Mouse (Mus musculus) Patski (cell line): Measurements from ENCODE around the gene Exd1. TPM values are rescaled to one million over a fixed set of nuclear protein-coding genes. Genes with fewer than 3 reads are reported as not detected.

Source experiments
- ATAC-seq: fragments of 100-300 bp; one replicate; pipeline ENCODE4 v1.8.0; 2021
- CTCF ChIA-PET: fragments of 350-600 bp; sonication (Branson Sonifier 250); formaldehyde crosslinking; loops from one replicate; lab custom pipeline; 2022; ENCODE audit warnings: inconsistent platforms; lab: Charles Lee
- POLR2A ChIA-PET: fragments of 350-600 bp; sonication (Branson Sonifier 250); formaldehyde crosslinking; loops from one replicate; lab custom pipeline; 2022; ENCODE audit warnings: antibody characterized with exemption, inconsistent platforms; lab: Charles Lee
- DNase-seq: peaks from one replicate; pipeline ENCODE4 v3.0.0-alpha.2; 2011; ENCODE audit warnings: low read depth, low spot score
- H3K27me3 ChIP-seq: fragments of 371-371 bp; one replicate; pipeline ENCODE4 v1.5.1; 2021
- CTCF ChIP-seq: fragments of 100-300 bp; IDR thresholded peaks from one replicate; pipeline ENCODE4 v1.5.1; 2021
- in situ Hi-C: fragments of 300-500 bp; cut with MboI; formaldehyde crosslinking; loops from 3 replicates; pipeline ENCODE4 v1.11.1; 2018; ENCODE audit warnings: low pct_unique_long_range_greater_than_20kb, mixed read lengths
- polyA plus RNA-seq: library from polyadenylated mRNA; unstranded; gene quantifications from one replicate; pipeline ENCODE4 v1.2.3, GENCODE M21; 2021

The Exd1 gene
- polyA plus RNA-seq, 1 experiment from 2014 or later, result 1.7 TPM

GRCm38 (mm10) chr2:119476166-119476565 lies 71.3 kb downstream of the Exd1 start:
- no peak for ATAC-seq
- H3K27me3 ChIP-seq, result no peaks in the 10 kb centered on the region
- no peak for TF ChIP-seq CTCF
- DNase-seq, result no peak
- in situ Hi-C loops, result loop anchor here (5.0 kb wide), 1 partner anchor 41 kb away; no protein-coding TSS in a partner anchor
- POLR2A ChIA-PET, result interaction anchor here (0.6 to 0.7 kb wide), 3 partner anchors 32 to 241 kb away, joined by 3 to 4 read pairs (median 4); no protein-coding TSS in a partner anchor
- CTCF ChIA-PET, result no interaction called here

Other genes starting within 250 kb of the Exd1 start
- gene Dll4, start 221.8 kb downstream of the Exd1 start, polyA plus RNA-seq, result 3.2 TPM
- 34.2 TPM for gene Chac1, start 196.4 kb downstream of the Exd1 start, polyA plus RNA-seq
- gene Ino80, start 69.9 kb downstream of the Exd1 start, polyA plus RNA-seq, result 17.7 TPM
- gene Chp1, start 70 bp upstream of the Exd1 start, polyA plus RNA-seq, result 114 TPM
- gene Nusap1, start 70.7 kb upstream of the Exd1 start, polyA plus RNA-seq, result 27.9 TPM
- 16.3 TPM for gene Oip5, start 70.8 kb upstream of the Exd1 start, polyA plus RNA-seq
- gene Ndufaf1, start 115.2 kb upstream of the Exd1 start, polyA plus RNA-seq, result 36.7 TPM
- gene Rtf1, start 127.4 kb upstream of the Exd1 start, polyA plus RNA-seq, result 36.0 TPM
- 0.30 TPM for gene Itpka, start 194.7 kb upstream of the Exd1 start, polyA plus RNA-seq
- 14.5 TPM for gene Ltk, start 212.8 kb upstream of the Exd1 start, polyA plus RNA-seq
- gene Rpap1, start 239.9 kb upstream of the Exd1 start, polyA plus RNA-seq, result 19.1 TPM